Mouse (Mus musculus) E14TG2a.4 (cell line): ENCODE results near the gene Osbpl9.

Experiments used
- H3K27me3 ChIP-seq: 2 replicates; pipeline ENCODE4 v1.6.1; 2014; ENCODE audit warnings: low read length, control low read depth; ENCODE audit not compliant: insufficient read depth
- H3K36me3 ChIP-seq: 2 replicates; pipeline ENCODE4 v1.6.1; 2014; ENCODE audit warnings: low read length, control low read depth; ENCODE audit not compliant: insufficient read depth
- H3K4me1 ChIP-seq: replicated peaks from 2 replicates; pipeline ENCODE4 v1.6.1; 2014; ENCODE audit warnings: low read depth, low read length, control low read depth
- H3K4me3 ChIP-seq: replicated peaks from 2 replicates; pipeline ENCODE4 v1.5.1; 2014; ENCODE audit warnings: mild to moderate bottlenecking, low read length
- H3K9me3 ChIP-seq: 2 replicates; pipeline ENCODE4 v1.6.1; 2014; ENCODE audit warnings: low read length, control low read depth
- CTCF ChIP-seq: conservative IDR thresholded peaks from 2 replicates; pipeline ENCODE4 v1.5.1; 2014; ENCODE audit warnings: low read length
- NANOG ChIP-seq: IDR thresholded peaks from 2 replicates; pipeline ENCODE4 v1.6.1; 2014; ENCODE audit warnings: borderline replicate concordance, low read length, mixed read lengths
- POU5F1 ChIP-seq: IDR thresholded peaks from 2 replicates; pipeline ENCODE4 v1.6.1; 2014; ENCODE audit warnings: low read length, borderline replicate concordance

The Osbpl9 gene

DNA sequence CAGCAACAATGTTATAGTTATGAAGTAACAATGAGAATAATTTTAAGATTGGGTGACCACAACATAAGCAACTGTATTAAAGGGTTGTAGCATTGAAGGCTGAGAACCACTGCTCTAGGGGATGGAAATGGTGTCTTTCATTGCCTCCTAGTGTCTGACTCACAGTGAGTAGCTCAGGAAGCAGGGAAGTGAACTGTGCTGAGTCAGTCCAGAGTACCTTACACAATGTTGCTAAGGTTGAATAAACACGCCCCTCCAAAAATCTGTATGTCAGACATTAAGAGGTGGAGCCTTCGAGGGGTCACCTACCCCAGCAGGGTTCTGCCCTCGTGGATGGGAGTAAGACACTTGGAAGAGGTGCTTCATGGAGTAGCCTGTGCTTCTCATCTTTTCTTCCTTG is 11.9 kb upstream of the Osbpl9 start:
- no peaks in the 10 kb centered on the region for H3K36me3 ChIP-seq
- H3K4me3 ChIP-seq = no peak overlapping the region
- H3K9me3 ChIP-seq = no peaks in the 10 kb centered on the region
- H3K27me3 ChIP-seq = no peaks in the 10 kb centered on the region
- no peak for TF ChIP-seq CTCF
- TF ChIP-seq POU5F1 = no peak
- TF ChIP-seq NANOG = no peak
- H3K4me1 ChIP-seq = peaks cover 11% of the 10 kb centered on the region

DNA sequence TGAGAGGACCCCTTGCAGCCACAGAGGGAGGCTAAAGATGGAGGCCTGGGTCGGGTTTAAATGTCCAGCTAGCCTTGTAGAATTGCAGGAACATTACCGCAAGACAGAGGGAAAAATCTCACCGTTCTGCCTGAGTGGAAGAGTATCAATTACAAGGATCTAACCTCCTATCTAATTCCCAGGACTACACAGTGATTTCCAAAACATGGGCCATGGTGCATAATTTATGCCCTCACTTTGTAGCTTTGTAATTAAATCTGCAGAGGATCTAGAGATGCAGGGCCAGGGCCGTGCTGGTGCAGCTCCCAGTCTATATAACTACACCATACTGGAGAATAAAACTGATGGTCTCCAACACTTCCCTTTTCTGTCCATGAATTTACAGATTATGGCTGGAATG is 8.8 kb upstream of the Osbpl9 start:
- H3K4me1 ChIP-seq = no peaks in the 10 kb centered on the region
- no peaks in the 10 kb centered on the region for H3K36me3 ChIP-seq
- no peak overlapping the region for H3K4me3 ChIP-seq
- no peaks in the 10 kb centered on the region for H3K9me3 ChIP-seq
- no peaks in the 10 kb centered on the region for H3K27me3 ChIP-seq
- TF ChIP-seq NANOG (no peak), CTCF (no peak), POU5F1 (no peak)

DNA sequence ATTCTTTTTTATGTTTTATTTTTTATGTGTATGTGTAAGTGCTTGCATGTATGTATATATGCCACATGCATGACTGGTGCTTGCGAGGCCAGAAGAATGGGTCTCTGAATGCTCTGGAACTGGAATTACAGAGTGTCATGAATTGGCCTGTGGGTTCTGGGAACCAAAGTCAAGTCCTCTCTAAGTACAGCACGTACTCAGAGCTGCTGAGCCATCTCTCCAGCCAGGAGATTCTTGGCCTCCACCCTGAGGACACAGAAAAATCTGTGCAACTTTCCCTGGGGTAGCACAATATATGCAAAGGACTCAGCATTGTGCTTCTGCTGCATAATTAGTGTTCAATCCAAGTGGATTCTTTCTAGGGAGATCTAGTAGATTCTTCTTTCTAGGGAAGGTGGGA is 8.2 kb upstream of the Osbpl9 start:
- Histone ChIP-seq H3K4me1 (no peaks in the 10 kb centered on the region), H3K9me3 (no peaks in the 10 kb centered on the region), H3K36me3 (no peaks in the 10 kb centered on the region), H3K27me3 (no peaks in the 10 kb centered on the region), H3K4me3 (no peak overlapping the region)
- no peak for TF ChIP-seq NANOG
- TF ChIP-seq POU5F1 = no peak
- TF ChIP-seq CTCF = no peak

DNA sequence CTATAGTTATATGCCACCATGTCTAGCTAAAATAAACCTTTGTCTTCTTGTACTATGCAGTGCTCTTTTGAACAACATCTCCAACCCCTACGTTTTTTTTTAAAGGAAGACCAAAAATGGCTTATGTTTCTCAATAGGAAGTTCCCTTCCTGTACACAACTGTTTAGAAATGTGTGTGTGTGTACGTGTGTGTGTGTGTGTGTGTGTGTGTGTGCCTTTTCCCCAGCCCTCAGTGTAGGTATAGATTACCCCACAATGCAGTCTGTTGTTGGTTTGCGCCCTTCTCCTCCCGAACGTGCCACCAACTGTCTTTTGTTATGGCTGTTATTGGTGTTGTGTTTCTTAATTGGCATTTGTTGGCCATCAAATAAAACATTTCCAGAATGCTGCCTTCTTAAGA is 5.5 kb upstream of the Osbpl9 start:
- Histone ChIP-seq H3K9me3 (no peaks in the 10 kb centered on the region), H3K4me3 (no peak overlapping the region), H3K27me3 (no peaks in the 10 kb centered on the region), H3K36me3 (no peaks in the 10 kb centered on the region), H3K4me1 (peaks cover 4% of the 10 kb centered on the region)
- no peak for TF ChIP-seq CTCF
- TF ChIP-seq NANOG = no peak
- TF ChIP-seq POU5F1 = no peak

DNA sequence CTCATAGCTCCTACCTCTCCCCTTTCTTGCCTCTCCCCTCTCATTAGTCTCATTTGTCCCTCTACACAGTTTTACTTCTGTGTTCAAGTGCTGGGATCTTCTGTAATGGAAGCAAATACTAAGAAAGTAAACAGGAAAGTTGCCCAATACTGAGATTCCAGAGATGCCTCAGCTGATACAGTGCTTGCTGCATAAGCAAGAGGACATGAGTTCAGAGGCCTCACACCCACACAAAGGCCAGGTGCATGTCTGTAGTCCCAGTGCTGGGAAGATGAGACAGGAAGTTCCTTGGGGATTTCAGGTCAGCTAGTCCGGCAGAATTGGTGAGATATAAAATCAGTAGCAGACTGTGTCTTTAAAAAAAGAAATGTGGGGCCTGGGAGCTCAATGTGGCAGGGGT is 2.3 kb upstream of the Osbpl9 start:
- Histone ChIP-seq H3K9me3 (no peaks in the 10 kb centered on the region), H3K27me3 (no peaks in the 10 kb centered on the region), H3K4me1 (peaks cover 15% of the 10 kb centered on the region), H3K36me3 (no peaks in the 10 kb centered on the region), H3K4me3 (no peak overlapping the region)
- TF ChIP-seq CTCF (no peak), NANOG (no peak), POU5F1 (no peak)

DNA sequence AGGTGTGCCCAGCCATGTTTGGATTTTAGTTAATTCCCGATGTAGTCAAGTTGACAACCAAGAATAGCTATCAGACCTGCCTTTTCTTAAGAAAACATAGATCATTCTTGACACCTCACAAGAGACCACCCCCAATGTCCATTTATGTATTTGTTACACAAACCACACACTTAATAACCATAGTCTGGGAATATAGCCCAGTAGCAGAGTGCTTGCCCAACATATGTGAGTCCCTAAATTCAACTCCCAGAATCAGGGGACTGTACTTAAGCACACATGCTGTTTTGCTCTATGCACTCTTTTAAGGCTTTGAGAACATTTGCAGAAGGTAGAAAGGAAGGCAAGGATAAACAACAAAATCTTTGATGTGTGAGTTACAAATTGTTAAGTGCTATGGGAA is 1.9 kb upstream of the Osbpl9 start:
- Histone ChIP-seq H3K4me1 (peaks cover 15% of the 10 kb centered on the region), H3K9me3 (no peaks in the 10 kb centered on the region), H3K36me3 (0 out of 2 replicates have a peak, but pooled peaks cover 3% of the 10 kb centered on the region), H3K4me3 (no peak overlapping the region), H3K27me3 (no peaks in the 10 kb centered on the region)
- TF ChIP-seq CTCF = no peak
- TF ChIP-seq NANOG = no peak
- TF ChIP-seq POU5F1 = no peak

DNA sequence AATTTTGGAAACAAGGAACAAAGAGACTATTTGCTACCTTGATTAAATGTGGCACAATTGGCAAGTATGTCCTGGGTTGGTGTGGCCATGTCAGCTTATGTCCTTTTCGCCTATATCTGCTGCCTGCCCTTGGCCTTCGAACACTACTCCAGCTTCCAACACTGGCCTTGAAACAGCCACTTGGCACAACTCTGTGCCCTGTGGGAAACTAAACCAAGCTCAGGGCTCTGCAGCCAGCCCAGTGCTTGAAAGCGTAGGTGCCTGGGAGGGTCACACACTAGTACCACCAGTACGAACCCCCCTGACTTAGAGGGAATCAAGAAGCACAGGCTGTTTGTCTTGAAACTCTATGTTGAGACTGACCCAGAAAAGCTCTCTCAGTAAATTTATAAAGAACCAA is 3.0 kb downstream of the Osbpl9 start:
- H3K9me3 ChIP-seq = no peaks in the 10 kb centered on the region
- peaks cover 15% of the 10 kb centered on the region for H3K4me1 ChIP-seq
- H3K36me3 ChIP-seq = peaks cover 7% of the 10 kb centered on the region; the same call in 1 of the 2 replicates
- no peak overlapping the region for H3K4me3 ChIP-seq
- no peaks in the 10 kb centered on the region for H3K27me3 ChIP-seq
- TF ChIP-seq NANOG (no peak), POU5F1 (no peak), CTCF (no peak)

DNA sequence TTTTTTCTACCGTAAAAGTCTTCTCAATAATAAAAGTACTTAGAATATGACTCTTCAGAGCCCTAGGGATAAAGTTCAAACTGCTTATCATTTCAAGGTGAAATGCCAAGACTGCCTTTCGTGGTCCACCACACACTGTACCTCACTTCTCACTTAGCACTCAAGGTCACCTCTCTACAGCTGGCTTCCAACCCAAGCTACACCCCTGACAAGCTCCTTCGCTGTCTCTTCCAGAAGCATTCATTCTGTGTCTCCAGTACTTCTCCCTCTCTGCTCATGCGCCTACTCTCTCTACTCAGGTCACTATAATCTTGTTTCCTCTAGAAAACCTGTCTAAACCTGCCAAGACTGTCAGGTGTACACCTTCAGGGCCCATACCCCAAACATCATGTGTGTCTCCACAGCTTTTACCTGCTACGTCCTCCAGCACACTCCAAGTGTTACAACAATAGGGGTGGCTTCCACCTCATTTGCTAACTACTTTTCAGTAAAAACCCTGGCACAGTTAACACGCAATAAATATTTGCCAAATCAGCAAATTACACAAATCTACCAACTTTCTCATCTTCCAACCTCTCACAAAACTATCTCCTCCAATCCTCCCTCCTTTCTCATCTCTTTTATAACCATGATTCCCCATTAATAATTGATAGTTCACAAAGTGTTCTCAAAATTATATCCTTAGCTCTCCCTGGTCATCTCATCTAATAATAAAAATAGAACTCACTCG is 6.0 kb downstream of the Osbpl9 start:
- TF ChIP-seq POU5F1 (no peak), CTCF (no peak), NANOG (no peak)
- Histone ChIP-seq H3K4me1 (peaks cover 7% of the 10 kb centered on the region), H3K9me3 (no peaks in the 10 kb centered on the region), H3K36me3 (peaks cover 7% of the 10 kb centered on the region; the same call in 1 of the 2 replicates), H3K4me3 (no peak overlapping the region), H3K27me3 (no peaks in the 10 kb centered on the region)

DNA sequence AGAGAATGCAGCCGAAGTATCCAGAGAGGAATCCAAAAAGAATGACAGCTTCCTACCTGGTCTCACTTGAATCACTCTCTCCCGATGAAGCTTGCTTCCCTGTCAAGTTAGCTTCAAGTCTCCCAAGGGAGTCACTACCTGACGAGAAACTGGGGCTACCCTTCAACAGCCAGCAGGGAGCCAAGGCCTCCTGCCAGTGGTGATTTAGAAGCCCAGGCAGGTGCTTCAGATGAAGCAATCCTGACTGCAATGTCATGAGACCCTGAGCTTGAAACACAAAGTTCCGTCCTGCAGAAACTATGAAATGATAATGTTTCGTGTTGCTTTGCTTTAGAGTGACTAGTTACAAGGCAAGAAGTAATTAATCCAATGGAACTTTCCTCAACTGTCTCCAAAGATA is 8.2 kb downstream of the Osbpl9 start:
- Histone ChIP-seq H3K4me3 (no peak overlapping the region), H3K36me3 (peaks cover 4% of the 10 kb centered on the region; the same call in 1 of the 2 replicates)

More for the DNA sequence above, 8.2 kb downstream of the Osbpl9 start:
- Histone ChIP-seq H3K9me3 (no peaks in the 10 kb centered on the region), H3K4me1 (0 out of 2 replicates have a peak, but pooled peaks cover 2% of the 10 kb centered on the region), H3K27me3 (no peaks in the 10 kb centered on the region)
- no peak for TF ChIP-seq CTCF
